Mouse (Mus musculus) kidney, embryonic 14.5 days (tissue): ENCODE results near the gene Asna1. TPM values are rescaled to one million over a fixed set of nuclear protein-coding genes. Genes with fewer than 3 reads are reported as not detected.

Source experiments
- ATAC-seq: fragments of 200-750 bp; cut with Nextera tagmentation; 2 replicates; pipeline ENCODE4 v1.8.0; 2017; ENCODE audit warnings: moderate number of reproducible peaks, mild to moderate bottlenecking, moderate TSS enrichment, moderate library complexity; ENCODE audit not compliant: low FRiP score, low TSS enrichment
- H3K27ac ChIP-seq: fragments of 300-500 bp; sonication (generic); 2 replicates; pipeline ENCODE4 v1.5.1; 2014; ENCODE audit warnings: low read depth, mild to moderate bottlenecking, low read length, moderate library complexity, mixed read lengths
- H3K27me3 ChIP-seq: fragments of 300-500 bp; sonication (generic); 2 replicates; pipeline ENCODE4 v1.6.1; 2014; ENCODE audit warnings: mild to moderate bottlenecking, low read length; ENCODE audit not compliant: control insufficient read depth, insufficient read depth
- H3K36me3 ChIP-seq: fragments of 300-500 bp; sonication (generic); 2 replicates; pipeline ENCODE4 v1.6.1; 2014; ENCODE audit warnings: low read length, mixed read lengths; ENCODE audit not compliant: control insufficient read depth, insufficient read depth
- H3K4me1 ChIP-seq: fragments of 300-500 bp; sonication (generic); 2 replicates; pipeline ENCODE4 v1.6.1; 2014; ENCODE audit warnings: low read length, mixed read lengths; ENCODE audit not compliant: control insufficient read depth, insufficient read depth
- H3K4me2 ChIP-seq: fragments of 300-500 bp; sonication (generic); replicated peaks from 2 replicates; pipeline ENCODE4 v1.6.1; 2014; ENCODE audit warnings: low read depth, mild to moderate bottlenecking, low read length
- H3K4me3 ChIP-seq: fragments of 300-500 bp; sonication (generic); 2 replicates; pipeline ENCODE4 v1.5.1; 2014; ENCODE audit warnings: mild to moderate bottlenecking, low read length
- H3K9ac ChIP-seq: fragments of 300-500 bp; sonication (generic); 2 replicates; pipeline ENCODE4 v1.6.1; 2014; ENCODE audit warnings: low read depth, mild to moderate bottlenecking, low read length, moderate library complexity
- H3K9me3 ChIP-seq: fragments of 300-500 bp; sonication (generic); 2 replicates; pipeline ENCODE4 v1.6.1; 2016; ENCODE audit warnings: low read length; ENCODE audit not compliant: control insufficient read depth
- WGBS: fragments of 180-500 bp; shearing (Covaris S2); extraction: QIAGEN DNeasy Blood & Tissue Kit; methylation state at CpG from one replicate; pipeline ENCODE4 v1.1.7; 2014; 5-methylcytosine and 5-hydroxymethylcytosine counted together
- microRNA-seq: library from miRNA; unstranded; fragments of <30 nt; microRNA quantifications from one replicate; pipeline ENCODE4, GENCODE M21; 2016
- polyA plus RNA-seq: library from polyadenylated mRNA; unstranded; fragments of >200 nt; fragmentation: Nextera tagmentation; extraction: Ambion mirVana; gene quantifications from 2 replicates; pipeline ENCODE4 v1.2.1, GENCODE M21; 2014

The Asna1 gene
- polyA plus RNA-seq, 1 experiment from 2014 or later: 109 TPM

DNA sequence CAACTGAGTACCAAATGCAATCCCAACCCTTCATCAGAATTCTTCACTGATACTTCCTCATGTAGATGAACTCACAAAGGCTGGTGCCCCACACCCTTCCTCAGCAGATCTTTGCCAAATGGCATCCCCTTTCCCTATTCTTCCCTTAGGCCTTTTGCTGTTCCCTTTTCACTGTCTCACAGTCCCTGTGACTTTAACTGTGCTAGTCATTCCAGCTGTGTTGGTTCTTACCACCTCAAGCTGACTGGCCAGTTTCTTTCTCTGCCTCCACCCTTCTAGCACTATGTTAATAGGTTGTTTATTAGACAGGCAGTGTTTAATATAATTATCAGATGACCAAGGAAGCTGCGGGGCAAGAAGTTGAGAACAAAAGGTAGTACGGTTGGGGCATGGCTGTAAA is 56.4 kb downstream of the Asna1 start:
- Histone ChIP-seq H3K36me3 (peaks cover 29% of the 10 kb centered on the region), H3K4me3 (peak overlapping the region; percentile 76), H3K27ac (peak overlapping the region; percentile 88), H3K4me2 (peak overlapping the region; percentile 69), H3K9me3 (no peaks in the 10 kb centered on the region), H3K9ac (peak overlapping the region; percentile 90), H3K27me3 (no peaks in the 10 kb centered on the region), H3K4me1 (peaks cover 27% of the 10 kb centered on the region)
- 20% methylated on average over 2 of the region's 2 CpGs for WGBS
- no peak for ATAC-seq

Small RNA genes lying within 50 kb of the gene (microRNA-seq; reads per million reads assigned to microRNA genes)
- gene Mir7070: 0.84 reads per million

Other genes with a start within 250 kb of the Asna1 start
- gene Nfix, start 224.9 kb downstream of the Asna1 start, polyA plus RNA-seq: 9.4 and 10.9 TPM in 2 replicates
- gene Dand5, start 202.5 kb downstream of the Asna1 start, polyA plus RNA-seq: 5.9 and 6.0 TPM in 2 replicates
- 49.2 and 54.2 TPM in 2 replicates for gene Gadd45gip1, start 193.8 kb downstream of the Asna1 start, polyA plus RNA-seq
- gene Rad23a, start 184.6 kb downstream of the Asna1 start, polyA plus RNA-seq: 124 and 125 TPM in 2 replicates
- 758 and 944 TPM in 2 replicates for gene Calr, start 178.3 kb downstream of the Asna1 start, polyA plus RNA-seq
- gene Farsa, start 168.3 kb downstream of the Asna1 start, polyA plus RNA-seq: 90.4 and 105 TPM in 2 replicates
- gene Syce2, start 153.2 kb downstream of the Asna1 start, polyA plus RNA-seq: 73.0 and 98.4 TPM in 2 replicates
- gene Gcdh, start 131.4 kb downstream of the Asna1 start, polyA plus RNA-seq: 28.6 and 43.3 TPM in 2 replicates
- gene Klf1, start 123.4 kb downstream of the Asna1 start, polyA plus RNA-seq: 1.2 and 1.7 TPM in 2 replicates
- 10.8 and 12.1 TPM in 2 replicates for gene Dnase2a, start 116.7 kb downstream of the Asna1 start, polyA plus RNA-seq
- gene Mast1, start 87.9 kb downstream of the Asna1 start, polyA plus RNA-seq: 0.21 and 0.35 TPM in 2 replicates
- 0.16 TPM in 1 of 2 replicates, not detected in the other for gene Rtbdn, start 78.3 kb downstream of the Asna1 start, polyA plus RNA-seq
- gene Gm49661, start 55.8 kb downstream of the Asna1 start, polyA plus RNA-seq: not detected in 2 replicates
- gene Prdx2, start 55.7 kb downstream of the Asna1 start, polyA plus RNA-seq: 965 and 1,048 TPM in 2 replicates
- 143 and 154 TPM in 2 replicates for gene Rnaseh2a, start 55.5 kb downstream of the Asna1 start, polyA plus RNA-seq
- gene Junb, start 46.6 kb downstream of the Asna1 start, polyA plus RNA-seq: 7.3 and 10.0 TPM in 2 replicates
- gene Hook2, start 34.7 kb downstream of the Asna1 start, polyA plus RNA-seq: 14.6 and 18.7 TPM in 2 replicates
- gene Best2, start 10.8 kb downstream of the Asna1 start, polyA plus RNA-seq: not detected in 2 replicates
- 163 and 211 TPM in 2 replicates for gene Trir, start 1.5 kb upstream of the Asna1 start, polyA plus RNA-seq
- gene Tnpo2, start 11.6 kb upstream of the Asna1 start, polyA plus RNA-seq: 15.6 and 19.7 TPM in 2 replicates
- gene Fbxw9, start 34.8 kb upstream of the Asna1 start, polyA plus RNA-seq: 24.4 and 29.6 TPM in 2 replicates
- 1.1 TPM in 1 of 2 replicates, not detected in the other for gene Gm5741, start 42.7 kb upstream of the Asna1 start, polyA plus RNA-seq
- gene Dhps, start 46.5 kb upstream of the Asna1 start, polyA plus RNA-seq: 74.4 and 85.8 TPM in 2 replicates
- 161 and 174 TPM in 2 replicates for gene Wdr83os, start 55.5 kb upstream of the Asna1 start, polyA plus RNA-seq
- gene Wdr83, start 56.0 kb upstream of the Asna1 start, polyA plus RNA-seq: 43.4 and 44.9 TPM in 2 replicates
- 23.3 and 33.9 TPM in 2 replicates for gene Man2b1, start 58.0 kb upstream of the Asna1 start, polyA plus RNA-seq
- gene Zfp791, start 97.8 kb upstream of the Asna1 start, polyA plus RNA-seq: 1.3 and 1.6 TPM in 2 replicates
- not detected in 2 replicates for gene Cks1brt, start 126.6 kb upstream of the Asna1 start, polyA plus RNA-seq
- not detected in 2 replicates for gene Olfr371, start 200.7 kb upstream of the Asna1 start, polyA plus RNA-seq